Mouse (Mus musculus) cerebral cortex, adult 2 months (tissue): ENCODE results near the gene Atp6v0b.

ENCODE experiments used
- WGBS: fragments of 180-500 bp; shearing (Covaris S2); methylation state at CpG from one replicate; pipeline ENCODE4 v1.1.7; 2018; 5-methylcytosine and 5-hydroxymethylcytosine counted together

The Atp6v0b gene

GRCm38 (mm10) chr4:117871787-117872186 is 15.3 kb downstream of the Atp6v0b start:
- 78% methylated on average over 7 of the region's 7 CpGs for WGBS

GRCm38 (mm10) chr4:117870437-117870836 is 16.7 kb downstream of the Atp6v0b start:
- WGBS = 65% methylated on average over 1 of the region's 1 CpGs

GRCm38 (mm10) chr4:117869317-117869716 is 17.8 kb downstream of the Atp6v0b start:
- 66% methylated on average over 9 of the region's 9 CpGs for WGBS

GRCm38 (mm10) chr4:117867823-117868222 is 19.3 kb downstream of the Atp6v0b start:
- WGBS = 26% methylated on average over 24 of the region's 24 CpGs

GRCm38 (mm10) chr4:117867000-117867399 is 20.1 kb downstream of the Atp6v0b start:
- WGBS = 88% methylated on average over 6 of the region's 6 CpGs

GRCm38 (mm10) chr4:117866083-117866482 is 21.1 kb downstream of the Atp6v0b start:
- WGBS = 51% methylated on average over 9 of the region's 9 CpGs

GRCm38 (mm10) chr4:117862823-117863222 is 24.3 kb downstream of the Atp6v0b start:
- WGBS = 33% methylated on average over 4 of the region's 4 CpGs

- 35% methylated on average over 9 of the region's 9 CpGs for WGBS
Measured at GRCm38 (mm10) chr4:117860570-117860969, 26.6 kb downstream of the Atp6v0b start.

- WGBS = 52% methylated on average over 3 of the region's 3 CpGs
Measured at GRCm38 (mm10) chr4:117858794-117859193, 28.3 kb downstream of the Atp6v0b start.

GRCm38 (mm10) chr4:117855146-117855545 is 32.0 kb downstream of the Atp6v0b start:
- 66% methylated on average over 9 of the region's 9 CpGs for WGBS

GRCm38 (mm10) chr4:117852152-117852868 is 34.8 kb downstream of the Atp6v0b start:
- WGBS = 78% methylated on average over 10 of the region's 10 CpGs

- 67% methylated on average over 7 of the region's 7 CpGs for WGBS
Measured at GRCm38 (mm10) chr4:117850871-117851270, 36.3 kb downstream of the Atp6v0b start.

GRCm38 (mm10) chr4:117850176-117850575 is 37.0 kb downstream of the Atp6v0b start:
- WGBS = 66% methylated on average over 7 of the region's 7 CpGs

GRCm38 (mm10) chr4:117849506-117849905 is 37.6 kb downstream of the Atp6v0b start:
- 57% methylated on average over 5 of the region's 5 CpGs for WGBS

GRCm38 (mm10) chr4:117849063-117849462 is 38.1 kb downstream of the Atp6v0b start:
- 63% methylated on average over 17 of the region's 17 CpGs for WGBS

GRCm38 (mm10) chr4:117847011-117847410 is 40.1 kb downstream of the Atp6v0b start:
- 64% methylated on average over 2 of the region's 2 CpGs for WGBS

- 96% methylated on average over 4 of the region's 4 CpGs for WGBS
Measured at GRCm38 (mm10) chr4:117846261-117846660, 40.9 kb downstream of the Atp6v0b start.

- WGBS = 79% methylated on average over 11 of the region's 11 CpGs
Measured at GRCm38 (mm10) chr4:117845316-117845715, 41.8 kb downstream of the Atp6v0b start.

- WGBS = 92% methylated on average over 5 of the region's 5 CpGs
Measured at GRCm38 (mm10) chr4:117844467-117844866, 42.7 kb downstream of the Atp6v0b start.

- 92% methylated on average over 5 of the region's 5 CpGs for WGBS
Measured at GRCm38 (mm10) chr4:117843101-117843500, 44.0 kb downstream of the Atp6v0b start.

GRCm38 (mm10) chr4:117841566-117841965 is 45.6 kb downstream of the Atp6v0b start:
- WGBS = 84% methylated on average over 3 of the region's 3 CpGs

- WGBS = 95% methylated on average over 5 of the region's 5 CpGs
Measured at GRCm38 (mm10) chr4:117840821-117841220, 46.3 kb downstream of the Atp6v0b start.

- 79% methylated on average over 6 of the region's 6 CpGs for WGBS
Measured at GRCm38 (mm10) chr4:117839366-117839765, 47.8 kb downstream of the Atp6v0b start.

- WGBS = 69% methylated on average over 4 of the region's 4 CpGs
Measured at GRCm38 (mm10) chr4:117837271-117837670, 49.9 kb downstream of the Atp6v0b start.
